Mouse (Mus musculus) limb, embryonic 13.5 days (tissue): Measurements from ENCODE around the gene Enpp4. TPM values are rescaled to one million over a fixed set of nuclear protein-coding genes. Genes with fewer than 3 reads are reported as not detected.
A peak's percentile ranks its signal among the peaks of the same experiment; 100 is the strongest.

Experiments
- ATAC-seq: fragments of 200-750 bp; cut with Nextera tagmentation; 2 replicates; pipeline ENCODE4 v1.8.0; 2017; ENCODE audit warnings: low read depth, moderate number of reproducible peaks, moderate TSS enrichment; ENCODE audit not compliant: low FRiP score
- H3K27ac ChIP-seq: fragments of 300-500 bp; sonication (generic); 2 replicates; pipeline ENCODE4 v1.5.1; 2015; ENCODE audit warnings: inconsistent platforms, mild to moderate bottlenecking, moderate library complexity
- H3K27me3 ChIP-seq: fragments of 300-500 bp; sonication (generic); 2 replicates; pipeline ENCODE4 v1.6.1; 2015; ENCODE audit warnings: mild to moderate bottlenecking, inconsistent platforms
- H3K36me3 ChIP-seq: fragments of 300-500 bp; sonication (generic); 2 replicates; pipeline ENCODE4 v1.6.1; 2015; ENCODE audit warnings: inconsistent platforms, mild to moderate bottlenecking, moderate library complexity
- H3K4me1 ChIP-seq: fragments of 300-500 bp; sonication (generic); 2 replicates; pipeline ENCODE4 v1.6.1; 2015; ENCODE audit warnings: inconsistent platforms
- H3K4me2 ChIP-seq: fragments of 300-500 bp; sonication (generic); replicated peaks from 2 replicates; pipeline ENCODE4 v1.6.1; 2015; ENCODE audit warnings: inconsistent platforms, mild to moderate bottlenecking, moderate library complexity
- H3K4me3 ChIP-seq: fragments of 300-500 bp; sonication (generic); 2 replicates; pipeline ENCODE4 v1.5.1; 2015; ENCODE audit warnings: moderate library complexity, mild to moderate bottlenecking, inconsistent platforms
- H3K9ac ChIP-seq: fragments of 300-500 bp; sonication (generic); 2 replicates; pipeline ENCODE4 v1.6.1; 2015; ENCODE audit warnings: mild to moderate bottlenecking, inconsistent platforms
- H3K9me3 ChIP-seq: fragments of 300-500 bp; sonication (generic); 2 replicates; pipeline ENCODE4 v1.6.1; 2016; ENCODE audit warnings: inconsistent platforms
- WGBS: fragments of 180-500 bp; shearing (Covaris S2); methylation state at CpG from one replicate; pipeline ENCODE4 v1.1.7; 2015; 5-methylcytosine and 5-hydroxymethylcytosine counted together
- polyA plus RNA-seq: library from polyadenylated mRNA; unstranded; fragments of >200 nt; fragmentation: Nextera tagmentation; extraction: Ambion mirVana; gene quantifications from 2 replicates; pipeline ENCODE4 v1.2.1, GENCODE M21; 2015

Gene Enpp4
- polyA plus RNA-seq, 1 experiment from 2014 or later: 5.4 TPM

- Histone ChIP-seq H3K27me3 (no peaks in the 10 kb centered on the region), H3K9me3 (no peaks in the 10 kb centered on the region), H3K27ac (no peak overlapping the region), H3K9ac (no peak overlapping the region), H3K4me1 (no peaks in the 10 kb centered on the region), H3K4me2 (no peak overlapping the region), H3K4me3 (no peak overlapping the region), H3K36me3 (peaks cover 6% of the 10 kb centered on the region; the same call in 1 of the 2 replicates)
- no peak for ATAC-seq
- 93% methylated on average over 3 of the region's 3 CpGs for WGBS
These were observed 17.4 kb downstream of the Enpp4 start for GRCm38 (mm10) chr17:44088226-44088625.

DNA sequence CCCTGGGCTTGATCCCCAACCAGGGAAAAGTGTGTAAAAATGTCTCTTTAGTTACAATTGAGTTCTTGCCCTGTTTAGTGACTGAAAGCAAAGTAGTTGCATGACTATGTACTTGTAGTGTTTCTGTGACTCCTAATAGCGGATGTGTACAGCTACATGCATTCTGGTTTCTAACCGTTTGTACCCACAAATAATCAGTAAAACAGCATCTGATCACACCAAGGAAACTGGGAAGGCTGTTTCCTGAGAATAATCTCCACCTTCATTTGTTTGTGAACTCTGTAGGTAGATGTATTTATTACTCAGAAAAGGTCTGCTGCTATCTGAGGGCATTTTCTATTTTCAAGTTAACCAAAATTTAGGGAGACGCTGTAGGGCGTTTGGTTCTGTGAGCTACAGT lies 22.5 kb downstream of the Enpp4 start:
- no peak for ATAC-seq
- 89% methylated on average over 4 of the region's 4 CpGs for WGBS
- H3K27ac ChIP-seq: no peak overlapping the region
- no peaks in the 10 kb centered on the region for H3K4me1 ChIP-seq
- peaks cover 21% of the 10 kb centered on the region; the same call in 1 of the 2 replicates for H3K36me3 ChIP-seq
- no peak overlapping the region for H3K9ac ChIP-seq
- no peak overlapping the region for H3K4me3 ChIP-seq
- no peaks in the 10 kb centered on the region for H3K27me3 ChIP-seq
- no peak overlapping the region for H3K4me2 ChIP-seq
- H3K9me3 ChIP-seq: no peaks in the 10 kb centered on the region

- H3K4me3 ChIP-seq: peak within 1 kb of the TSS; percentile 65
- peaks cover 15% of the 10 kb centered on the region; the same call in 1 of the 2 replicates for H3K36me3 ChIP-seq
- no peaks in the 10 kb centered on the region for H3K4me1 ChIP-seq
- H3K4me2 ChIP-seq: peak within 1 kb of the TSS; percentile 91
- WGBS: under 1% methylated on average over 31 of the region's 31 CpGs
- peaks cover 6% of the 10 kb centered on the region; the same call in 1 of the 2 replicates for H3K27me3 ChIP-seq
- ATAC-seq: peak; percentile 95
- no peaks in the 10 kb centered on the region for H3K9me3 ChIP-seq
- H3K9ac ChIP-seq: peak within 1 kb of the TSS; percentile 73
- H3K27ac ChIP-seq: no peak within 1 kb of the TSS
These were observed 26.8 kb downstream of the Enpp4 start, which contains the start of gene Enpp5 for GRCm38 (mm10) chr17:44078631-44079350. TSS of gene Enpp5 (plus strand) at chr17:44078813.

DNA sequence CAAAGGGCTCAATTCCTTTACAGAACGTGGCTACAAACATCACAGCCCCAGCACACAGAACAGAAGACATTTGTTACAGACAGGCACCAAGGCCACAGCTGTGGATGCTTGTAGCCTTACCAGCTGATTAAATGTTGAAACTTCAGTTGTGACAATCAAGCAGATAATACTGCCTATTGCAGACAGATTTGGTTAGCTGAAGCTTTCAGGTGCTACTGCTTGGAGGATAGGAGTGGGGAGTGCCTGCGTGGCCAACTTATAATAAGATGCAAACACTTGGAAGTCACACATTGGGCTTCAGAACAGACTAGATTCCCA lies 27.8 kb downstream of the Enpp4 start:
- Histone ChIP-seq H3K9me3 (no peaks in the 10 kb centered on the region), H3K4me2 (no peak overlapping the region), H3K27me3 (peaks cover 6% of the 10 kb centered on the region; the same call in 1 of the 2 replicates), H3K36me3 (peaks cover 15% of the 10 kb centered on the region; the same call in 1 of the 2 replicates), H3K4me1 (no peaks in the 10 kb centered on the region), H3K27ac (no peak overlapping the region), H3K4me3 (no peak overlapping the region), H3K9ac (no peak overlapping the region)
- ATAC-seq: no peak
- 64% methylated on average over 2 of the region's 2 CpGs for WGBS

GRCm38 (mm10) chr17:44077146-44077842 lies 28.3 kb downstream of the Enpp4 start:
- Histone ChIP-seq H3K4me1 (no peaks in the 10 kb centered on the region), H3K9me3 (no peaks in the 10 kb centered on the region), H3K4me2 (no peak overlapping the region), H3K27ac (no peak overlapping the region), H3K4me3 (no peak overlapping the region), H3K27me3 (peaks cover 6% of the 10 kb centered on the region; the same call in 1 of the 2 replicates), H3K36me3 (peaks cover 15% of the 10 kb centered on the region; the same call in 1 of the 2 replicates), H3K9ac (no peak overlapping the region)
- ATAC-seq: no peak
- WGBS: 78% methylated on average over 12 of the region's 12 CpGs

GRCm38 (mm10) chr17:44076051-44076680 lies 29.4 kb downstream of the Enpp4 start:
- no peak for ATAC-seq
- Histone ChIP-seq H3K9me3 (no peaks in the 10 kb centered on the region), H3K4me2 (no peak overlapping the region), H3K27me3 (peaks cover 6% of the 10 kb centered on the region; the same call in 1 of the 2 replicates), H3K4me3 (no peak overlapping the region), H3K4me1 (no peaks in the 10 kb centered on the region), H3K27ac (no peak overlapping the region), H3K36me3 (peaks cover 6% of the 10 kb centered on the region; the same call in 1 of the 2 replicates), H3K9ac (no peak overlapping the region)
- 57% methylated on average over 6 of the region's 6 CpGs for WGBS

DNA sequence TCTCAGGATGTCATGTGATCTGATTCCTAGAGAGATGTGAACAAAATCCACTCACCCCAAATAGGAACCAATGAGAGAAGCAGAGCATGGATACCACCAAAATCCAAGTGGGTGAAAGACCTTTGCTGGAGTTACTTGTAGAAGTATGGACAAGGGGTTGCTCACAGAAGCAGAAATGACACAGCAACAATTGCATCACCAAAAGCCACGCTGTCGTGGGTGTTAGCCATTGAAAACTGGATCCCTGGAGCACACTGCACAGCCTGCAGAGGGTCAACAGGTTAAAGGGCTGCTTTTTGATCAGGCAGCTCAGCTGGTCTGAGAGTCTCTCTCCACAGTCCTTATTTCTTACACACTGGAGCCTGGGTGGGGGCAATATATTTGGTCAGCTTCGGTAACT lies 30.0 kb downstream of the Enpp4 start:
- Histone ChIP-seq H3K4me3 (no peak overlapping the region), H3K27ac (no peak overlapping the region), H3K9ac (no peak overlapping the region), H3K27me3 (peaks cover 6% of the 10 kb centered on the region; the same call in 1 of the 2 replicates), H3K4me2 (no peak overlapping the region), H3K36me3 (0 out of 2 replicates have a peak, but pooled peaks cover under 1% of the 10 kb centered on the region), H3K4me1 (no peaks in the 10 kb centered on the region), H3K9me3 (no peaks in the 10 kb centered on the region)
- no peak for ATAC-seq
- 89% methylated on average over 3 of the region's 3 CpGs for WGBS

DNA sequence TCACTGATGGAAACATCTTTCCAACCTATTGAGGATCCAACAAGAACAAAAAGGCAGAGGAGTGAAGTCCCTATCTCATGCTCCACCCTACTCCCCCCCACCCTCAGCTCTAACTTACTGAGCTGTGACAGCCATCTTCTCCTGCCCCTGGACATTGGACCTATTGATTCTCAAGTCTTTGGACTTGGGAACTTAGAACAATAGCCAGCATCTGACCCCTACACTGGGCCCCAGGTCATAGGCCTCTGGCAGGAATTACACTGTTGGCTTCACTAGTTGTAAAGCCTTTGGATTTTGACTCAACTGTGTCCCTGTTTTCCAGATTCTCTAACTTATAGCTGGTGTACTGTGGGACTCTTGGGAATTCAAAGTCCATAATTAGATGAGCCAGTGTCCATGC lies 33.9 kb downstream of the Enpp4 start:
- H3K27ac ChIP-seq: no peak overlapping the region
- no peaks in the 10 kb centered on the region for H3K9me3 ChIP-seq
- no peaks in the 10 kb centered on the region for H3K36me3 ChIP-seq
- H3K9ac ChIP-seq: no peak overlapping the region
- no peak for ATAC-seq
- no peak overlapping the region for H3K4me2 ChIP-seq
- no peaks in the 10 kb centered on the region for H3K27me3 ChIP-seq
- no peak overlapping the region for H3K4me3 ChIP-seq
- H3K4me1 ChIP-seq: no peaks in the 10 kb centered on the region

GRCm38 (mm10) chr17:44068876-44069275 lies 36.7 kb downstream of the Enpp4 start:
- H3K36me3 ChIP-seq: no peaks in the 10 kb centered on the region
- no peaks in the 10 kb centered on the region for H3K9me3 ChIP-seq
- 71% methylated on average over 6 of the region's 6 CpGs for WGBS
- H3K27me3 ChIP-seq: no peaks in the 10 kb centered on the region
- H3K27ac ChIP-seq: no peak overlapping the region
- H3K9ac ChIP-seq: no peak overlapping the region
- peaks cover 10% of the 10 kb centered on the region; the same call in 1 of the 2 replicates for H3K4me1 ChIP-seq
- no peak overlapping the region for H3K4me3 ChIP-seq
- no peak for ATAC-seq
- no peak overlapping the region for H3K4me2 ChIP-seq

DNA sequence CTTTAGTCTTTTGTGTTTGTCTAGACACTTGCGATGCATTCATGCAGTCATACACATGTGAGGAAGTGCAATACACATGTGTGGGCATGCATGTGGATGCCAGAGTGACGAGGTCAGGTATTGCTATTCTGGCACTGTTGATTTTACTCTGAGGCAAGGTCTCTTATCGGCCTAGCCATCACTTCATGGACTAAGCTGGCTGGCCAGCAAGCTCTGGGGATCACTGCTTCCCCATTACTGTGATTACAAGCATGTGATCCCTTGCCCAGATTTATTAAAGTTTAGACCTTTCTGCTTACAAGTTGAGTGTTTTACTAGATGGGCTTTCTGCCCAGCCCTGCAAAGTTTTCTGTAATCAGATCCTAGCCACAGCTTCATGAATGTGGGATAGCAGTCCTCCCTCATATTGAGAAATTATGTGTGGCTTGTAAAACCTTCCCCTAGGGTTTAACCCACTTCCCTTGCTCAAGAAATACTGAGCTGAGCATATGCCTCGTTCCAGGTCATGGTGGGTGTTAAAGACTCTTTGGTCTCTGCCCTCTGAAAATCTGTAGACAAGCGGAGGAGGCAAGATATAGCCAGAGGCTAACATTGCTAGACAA lies 44.2 kb downstream of the Enpp4 start:
- WGBS: 31% methylated on average over 5 of the region's 5 CpGs
- Histone ChIP-seq H3K4me3 (no peak overlapping the region), H3K4me2 (0 out of 2 replicates have a peak overlapping the region, but pooled peaks have one; percentile 21), H3K9me3 (no peaks in the 10 kb centered on the region), H3K36me3 (no peaks in the 10 kb centered on the region), H3K4me1 (peaks cover 32% of the 10 kb centered on the region), H3K27me3 (no peaks in the 10 kb centered on the region), H3K27ac (peak overlapping the region; percentile 61; the same call in 1 of the 2 replicates), H3K9ac (no peak overlapping the region)
- ATAC-seq: peak; percentile 92

DNA sequence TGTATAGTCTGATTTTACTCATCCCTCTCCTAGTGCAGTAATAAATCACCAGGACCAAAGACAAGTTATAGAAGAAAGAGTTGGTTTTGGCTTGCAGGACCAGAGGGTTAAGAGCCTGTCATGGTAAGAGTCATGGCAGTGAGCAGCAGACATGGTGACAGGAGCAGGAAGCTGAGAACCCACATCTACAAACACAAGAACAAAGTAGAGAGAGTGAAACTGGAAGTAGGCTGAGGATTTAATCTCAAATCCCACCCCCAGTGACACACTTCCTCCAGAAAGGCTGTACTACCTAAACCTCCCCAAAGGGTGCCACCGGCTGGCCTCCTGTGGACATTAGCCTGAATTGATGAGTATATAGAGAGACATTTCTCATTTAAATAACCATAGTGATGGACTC lies 44.8 kb downstream of the Enpp4 start:
- Histone ChIP-seq H3K9me3 (no peaks in the 10 kb centered on the region), H3K27ac (peak overlapping the region; percentile 40; the same call in 1 of the 2 replicates), H3K36me3 (no peaks in the 10 kb centered on the region), H3K27me3 (no peaks in the 10 kb centered on the region), H3K4me1 (peaks cover 32% of the 10 kb centered on the region), H3K4me2 (no peak overlapping the region), H3K4me3 (no peak overlapping the region), H3K9ac (no peak overlapping the region)
- WGBS: 96% methylated on average over 1 of the region's 1 CpGs
- no peak for ATAC-seq

- Histone ChIP-seq H3K27me3 (no peaks in the 10 kb centered on the region), H3K9me3 (no peaks in the 10 kb centered on the region), H3K36me3 (no peaks in the 10 kb centered on the region), H3K4me3 (no peak overlapping the region), H3K9ac (no peak overlapping the region), H3K4me1 (peaks cover 23% of the 10 kb centered on the region), H3K4me2 (no peak overlapping the region), H3K27ac (no peak overlapping the region)
- no peak for ATAC-seq
These were observed 47.5 kb downstream of the Enpp4 start for GRCm38 (mm10) chr17:44058145-44058544.
